Mouse (Mus musculus): ENCODE results near the gene Chrna1. TPM values are rescaled to one million over a fixed set of nuclear protein-coding genes. Genes with fewer than 3 reads are reported as not detected.

Gene Chrna1
- total and polyA plus RNA-seq, 3 experiments = 0.11 TPM; not detected in 2

GRCm38 (mm10) chr2:73536091-73536783 is 43.9 kb downstream of the Chrna1 start:
- H3K36me3 ChIP-seq (replicated peaks) = no peaks in the 10 kb centered on the region
- H3K27me3 ChIP-seq (ENCODE audit: insufficient read depth, low read length) = peaks cover 3% of the 10 kb centered on the region
- TF ChIP-seq TAL1 (conservative IDR thresholded peaks at IDR 0.05; ENCODE audit: low read depth, low read length) = no peak
- TF ChIP-seq GATA1 (IDR thresholded peaks at IDR 0.05; ENCODE audit: borderline replicate concordance, low read length) = no peak
- TF ChIP-seq CTCF (IDR thresholded peaks at IDR 0.05; ENCODE audit: low read depth, low read length) = no peak
- TF ChIP-seq GATA2 (IDR thresholded peaks at IDR 0.05; ENCODE audit: borderline replicate concordance, low read depth, low read length) = no peak
- no peak for TF ChIP-seq POLR2AphosphoS5 (IDR thresholded peaks at IDR 0.05; ENCODE audit: insufficient replicate concordance, low read depth, low read length)
- H3K9me3 ChIP-seq (replicated peaks) = no peaks in the 10 kb centered on the region
- H3K4me3 ChIP-seq (ENCODE audit: low read depth, low read length) = no peak overlapping the region
- no peaks in the 10 kb centered on the region for H3K4me1 ChIP-seq (ENCODE audit: insufficient read depth, low read depth, low read length)
- ATAC-seq (ENCODE audit: extremely low read depth, insufficient number of reproducible peaks, low FRiP score, poor library complexity, severe bottlenecking) (no peak), DNase-seq (ENCODE audit: low spot score) (no peak)

GRCm38 (mm10) chr2:73534720-73535119 is 45.4 kb downstream of the Chrna1 start:
- no peak for TF ChIP-seq TAL1 (conservative IDR thresholded peaks at IDR 0.05; ENCODE audit: low read depth, low read length)
- no peak for TF ChIP-seq GATA1 (IDR thresholded peaks at IDR 0.05; ENCODE audit: borderline replicate concordance, low read length)
- no peak for TF ChIP-seq GATA2 (IDR thresholded peaks at IDR 0.05; ENCODE audit: borderline replicate concordance, low read depth, low read length)
- TF ChIP-seq CTCF (IDR thresholded peaks at IDR 0.05; ENCODE audit: low read depth, low read length) = no peak
- TF ChIP-seq POLR2AphosphoS5 (IDR thresholded peaks at IDR 0.05; ENCODE audit: insufficient replicate concordance, low read depth, low read length) = no peak
- ATAC-seq (ENCODE audit: extremely low read depth, insufficient number of reproducible peaks, low FRiP score, poor library complexity, severe bottlenecking) (no peak), DNase-seq (ENCODE audit: low spot score) (no peak)
- no peak overlapping the region for H3K4me3 ChIP-seq (ENCODE audit: low read depth, low read length)
- H3K9me3 ChIP-seq (replicated peaks) = no peaks in the 10 kb centered on the region
- H3K4me1 ChIP-seq (ENCODE audit: insufficient read depth, low read depth, low read length) = no peaks in the 10 kb centered on the region
- H3K36me3 ChIP-seq (replicated peaks) = no peaks in the 10 kb centered on the region
- peaks cover 3% of the 10 kb centered on the region for H3K27me3 ChIP-seq (ENCODE audit: insufficient read depth, low read length)

- Histone ChIP-seq H3K4me1 (ENCODE audit: insufficient read depth, low read depth, low read length) (no peaks in the 10 kb centered on the region), H3K27me3 (ENCODE audit: insufficient read depth, low read length) (no peaks in the 10 kb centered on the region), H3K36me3 (replicated peaks) (no peaks in the 10 kb centered on the region), H3K4me3 (ENCODE audit: low read depth, low read length) (no peak overlapping the region), H3K9me3 (replicated peaks) (peaks cover 5% of the 10 kb centered on the region)
- TF ChIP-seq CTCF (IDR thresholded peaks at IDR 0.05; ENCODE audit: low read depth, low read length) = no peak
- TF ChIP-seq GATA1 (IDR thresholded peaks at IDR 0.05; ENCODE audit: borderline replicate concordance, low read length) = no peak
- no peak for TF ChIP-seq TAL1 (conservative IDR thresholded peaks at IDR 0.05; ENCODE audit: low read depth, low read length)
- TF ChIP-seq POLR2AphosphoS5 (IDR thresholded peaks at IDR 0.05; ENCODE audit: insufficient replicate concordance, low read depth, low read length) = no peak
- no peak for TF ChIP-seq GATA2 (IDR thresholded peaks at IDR 0.05; ENCODE audit: borderline replicate concordance, low read depth, low read length)
- ATAC-seq (ENCODE audit: extremely low read depth, insufficient number of reproducible peaks, low FRiP score, poor library complexity, severe bottlenecking) (no peak), DNase-seq (ENCODE audit: low spot score) (no peak)
These were observed 49.7 kb downstream of the Chrna1 start for GRCm38 (mm10) chr2:73530487-73530886.

GRCm38 (mm10) chr2:73529356-73530330 is 50.5 kb downstream of the Chrna1 start, which contains the start of gene Wipf1:
Gene Wipf1 (minus strand): TSS chr2:73529734.
- Histone ChIP-seq H3K4me3 (ENCODE audit: low read depth, low read length) (no peak within 1 kb of the TSS), H3K4me1 (ENCODE audit: insufficient read depth, low read depth, low read length) (no peaks in the 10 kb centered on the region), H3K9me3 (replicated peaks) (peaks cover 5% of the 10 kb centered on the region), H3K27me3 (ENCODE audit: insufficient read depth, low read length) (no peaks in the 10 kb centered on the region), H3K36me3 (replicated peaks) (no peaks in the 10 kb centered on the region)
- ATAC-seq (ENCODE audit: extremely low read depth, insufficient number of reproducible peaks, low FRiP score, poor library complexity, severe bottlenecking) = no peak
- DNase-seq (ENCODE audit: low spot score) = no peak
- TF ChIP-seq TAL1 (conservative IDR thresholded peaks at IDR 0.05; ENCODE audit: low read depth, low read length) (no peak), CTCF (IDR thresholded peaks at IDR 0.05; ENCODE audit: low read depth, low read length) (no peak), GATA2 (IDR thresholded peaks at IDR 0.05; ENCODE audit: borderline replicate concordance, low read depth, low read length) (no peak), POLR2AphosphoS5 (IDR thresholded peaks at IDR 0.05; ENCODE audit: insufficient replicate concordance, low read depth, low read length) (no peak), GATA1 (IDR thresholded peaks at IDR 0.05; ENCODE audit: borderline replicate concordance, low read length) (no peak)

- no peak overlapping the region for H3K4me3 ChIP-seq (ENCODE audit: low read depth, low read length)
- no peaks in the 10 kb centered on the region for H3K36me3 ChIP-seq (replicated peaks)
- ATAC-seq (ENCODE audit: extremely low read depth, insufficient number of reproducible peaks, low FRiP score, poor library complexity, severe bottlenecking) = no peak
- no peak for DNase-seq (ENCODE audit: low spot score)
- no peak for TF ChIP-seq CTCF (IDR thresholded peaks at IDR 0.05; ENCODE audit: low read depth, low read length)
- TF ChIP-seq GATA1 (IDR thresholded peaks at IDR 0.05; ENCODE audit: borderline replicate concordance, low read length) = no peak
- no peak for TF ChIP-seq TAL1 (conservative IDR thresholded peaks at IDR 0.05; ENCODE audit: low read depth, low read length)
- TF ChIP-seq POLR2AphosphoS5 (IDR thresholded peaks at IDR 0.05; ENCODE audit: insufficient replicate concordance, low read depth, low read length) = no peak
- no peak for TF ChIP-seq GATA2 (IDR thresholded peaks at IDR 0.05; ENCODE audit: borderline replicate concordance, low read depth, low read length)
- H3K9me3 ChIP-seq (replicated peaks) = peaks cover 5% of the 10 kb centered on the region
- no peaks in the 10 kb centered on the region for H3K4me1 ChIP-seq (ENCODE audit: insufficient read depth, low read depth, low read length)
- no peaks in the 10 kb centered on the region for H3K27me3 ChIP-seq (ENCODE audit: insufficient read depth, low read length)
These were observed 51.4 kb downstream of the Chrna1 start for GRCm38 (mm10) chr2:73528516-73529355.
